Mouse (Mus musculus): ENCODE measurements around the gene Dpm2.

GRCm38 (mm10) chr2:32576532-32576931 lies 5.9 kb downstream of the Dpm2 start:
- TF ChIP-seq POLR2A (IDR thresholded peaks at IDR 0.05; ENCODE audit: extremely low read depth, insufficient read depth, low read length) (no peak), CTCF (IDR thresholded peaks at IDR 0.05; ENCODE audit: low read depth, low read length) (no peak)

Measured in liver, adult 2 months (tissue).